Mouse (Mus musculus): ENCODE data around the gene Tmprss3.

Gene Tmprss3

DNA sequence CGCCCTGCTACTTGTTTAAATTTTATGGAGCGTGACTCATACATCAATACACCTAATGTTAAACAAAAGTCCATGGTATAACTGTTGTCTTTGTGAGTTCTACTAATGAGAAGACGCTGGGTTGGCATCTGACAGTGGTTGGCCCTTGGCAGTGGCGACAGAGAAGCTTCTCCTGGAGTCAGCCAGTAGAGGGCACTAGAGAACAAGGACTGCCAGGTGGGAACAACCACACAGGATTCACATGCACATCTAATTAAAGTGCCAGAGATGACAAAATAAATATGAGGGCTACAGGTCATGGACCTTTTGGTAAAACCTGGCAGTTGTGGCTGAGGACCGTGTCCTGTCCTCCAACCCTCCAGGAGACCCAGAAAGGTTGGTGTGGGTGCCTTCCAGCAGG lies 60.4 kb downstream of the Tmprss3 start:
- peak; percentile 63 for DNase-seq (ENCODE audit: low read depth, low spot score)

DNA sequence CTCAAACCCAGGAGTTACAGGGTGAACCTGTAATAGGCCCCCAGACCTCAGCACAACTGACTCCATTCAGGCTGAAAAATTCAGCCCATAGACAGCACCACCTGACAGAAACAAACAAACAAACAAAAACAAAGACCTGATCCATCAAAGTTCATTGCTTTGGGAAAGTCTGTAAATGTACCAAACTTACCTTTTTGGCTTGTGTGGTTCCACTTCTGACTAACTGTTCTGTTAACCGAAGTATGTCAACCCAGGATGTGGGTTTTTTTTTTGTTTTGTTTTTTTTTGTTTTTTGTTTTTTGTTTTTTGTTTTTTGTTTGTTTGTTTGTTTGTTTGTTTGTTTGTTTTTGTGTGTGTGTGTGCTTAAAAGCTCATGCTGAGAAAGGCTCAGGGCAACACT lies 62.0 kb downstream of the Tmprss3 start:
- no peak for DNase-seq (ENCODE audit: low read depth, low spot score)

DNA sequence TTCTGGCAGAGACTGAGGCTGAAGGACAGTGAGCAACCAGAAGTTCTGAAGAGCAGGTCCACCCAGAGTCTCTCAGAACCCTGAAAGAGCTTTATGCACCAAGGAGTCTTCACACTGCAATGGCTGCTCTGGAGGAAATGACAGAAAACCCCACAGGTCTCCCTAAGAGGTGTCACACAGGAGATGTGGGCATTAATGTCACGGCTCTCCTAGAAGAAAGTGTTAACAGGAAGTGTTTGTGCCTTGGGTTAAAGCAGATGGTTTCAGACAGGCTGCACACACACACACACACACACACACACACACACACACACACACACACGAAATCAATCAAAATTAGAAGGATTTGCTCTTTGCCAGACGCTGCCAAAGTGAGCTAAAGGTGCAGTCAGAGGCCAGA lies 62.5 kb downstream of the Tmprss3 start:
- no peak for DNase-seq (ENCODE audit: low read depth, low spot score)

DNA sequence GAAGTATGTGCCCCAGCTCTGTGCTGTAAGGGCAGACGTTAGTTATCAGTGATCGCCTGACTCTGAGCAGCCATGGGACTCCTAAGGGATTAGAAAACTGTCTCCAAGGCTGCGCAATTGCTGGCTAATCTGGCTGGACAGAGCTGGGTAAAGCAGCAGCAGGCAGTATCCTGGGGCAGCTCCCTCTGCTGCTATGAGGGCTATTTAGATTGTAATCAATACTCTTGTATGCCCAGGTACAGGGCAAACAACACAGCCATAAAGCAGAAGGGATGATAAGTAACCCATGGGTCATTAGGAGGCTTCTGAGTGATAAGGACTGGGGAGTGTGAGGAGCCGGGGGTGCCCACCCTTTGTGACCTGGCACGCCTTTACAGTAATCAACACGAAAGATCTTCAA lies 63.9 kb downstream of the Tmprss3 start:
- DNase-seq (ENCODE audit: low read depth, low spot score): no peak

DNA sequence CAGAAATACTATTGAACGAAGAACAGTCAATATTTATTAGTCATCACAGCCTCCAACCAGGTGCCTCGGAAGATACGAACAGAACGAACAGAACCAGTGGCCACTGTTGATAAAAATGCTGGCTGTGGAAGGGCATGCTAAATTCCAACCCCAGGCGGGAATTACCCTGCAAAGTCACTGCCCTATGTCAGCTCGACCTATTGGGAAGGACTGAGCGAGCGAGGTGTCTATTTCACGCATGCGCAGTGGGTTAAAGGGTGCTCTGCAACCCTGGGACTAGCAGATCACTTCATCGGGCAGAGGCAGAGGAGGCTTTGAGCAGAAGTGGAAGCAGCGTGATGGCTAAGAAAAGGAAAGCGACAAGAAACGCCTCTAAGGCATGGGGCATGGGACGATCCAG lies 65.0 kb downstream of the Tmprss3 start:
- peak; percentile 61 for DNase-seq (ENCODE audit: low read depth, low spot score)

DNA sequence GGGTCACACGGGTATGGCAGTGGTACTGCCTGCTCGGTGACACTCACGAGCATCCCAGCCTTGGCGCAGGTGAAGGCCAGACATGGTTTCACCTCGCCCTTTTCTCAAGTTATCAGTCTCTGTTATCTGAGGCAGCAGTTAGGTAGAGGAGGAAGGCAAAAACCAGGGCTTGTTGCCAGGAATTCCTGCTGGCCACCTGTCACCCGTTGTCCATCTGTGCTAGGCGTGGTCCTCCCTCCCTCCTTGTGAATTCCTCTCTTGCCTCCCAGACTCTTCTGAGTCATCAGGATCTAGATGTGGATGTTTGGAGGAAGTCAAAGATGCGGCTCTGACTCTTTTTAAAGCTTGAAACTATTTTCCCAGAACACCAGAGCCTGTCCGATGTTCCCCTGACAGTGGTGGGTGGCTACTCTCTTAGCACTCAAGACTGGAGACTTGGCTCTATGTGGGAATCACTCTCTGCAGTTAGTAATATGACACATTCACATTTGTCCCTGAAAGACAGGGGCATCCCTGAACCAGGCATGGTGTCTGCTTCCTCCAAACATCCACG lies 67.4 kb downstream of the Tmprss3 start:
- no peak for DNase-seq (ENCODE audit: low read depth, low spot score)

DNA sequence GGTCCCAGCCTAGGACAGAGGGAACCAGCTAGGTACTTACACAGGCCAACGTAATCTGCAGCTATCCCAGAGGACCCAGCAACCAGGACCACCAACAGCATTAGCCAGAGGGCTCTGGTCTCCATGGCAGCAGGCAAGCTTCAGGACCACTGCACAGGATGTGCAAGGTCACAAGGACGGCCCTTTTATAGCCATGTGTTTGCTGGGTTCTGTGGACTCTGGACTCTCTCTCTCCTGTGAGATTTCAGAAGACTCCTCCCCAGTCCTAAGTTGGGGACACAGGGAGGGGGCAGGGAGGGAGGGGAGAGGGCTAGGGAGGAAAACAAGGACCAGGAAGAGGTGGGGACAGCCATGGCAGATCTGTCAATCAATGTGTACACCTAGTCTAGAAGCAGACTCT lies 69.3 kb downstream of the Tmprss3 start, which contains the start of gene Tff3:
Gene Tff3, minus strand, starts transcription at position 195 of the 400 bp plus-strand sequence.
- no peak for DNase-seq (ENCODE audit: low read depth, low spot score)

All from ES-CJ7 (cell line).